In genomic region chr9:121038396-121038795, GRCm38 (mm10) we compare ENCODE assay signal across 22 mouse cellular contexts.
DNase-seq lines count a peak whose midpoint lies in the region; ATAC-seq and TF ChIP-seq lines count a peak whose summit lies in the region.
"Had no signal": no experiment of that assay in that cellular context is flagged by ENCODE, and none has a peak within 500 bp of the region (broad histone marks: within the 10 kb centered on the region; RNA-seq: fewer than 3 reads in every experiment).

No protein-coding gene starts in this region.

- TF ChIP-seq CTCF in forebrain, postnatal 0 days (IDR thresholded peaks at IDR 0.05; ENCODE audit: low read depth) = no peak

- no peak for DNase-seq in forebrain, embryonic 10.5 days (ENCODE audit: extremely low spot score, low spot score)
- no peak for DNase-seq in forebrain, postnatal 0 days
- no peak for DNase-seq in hindbrain, embryonic 14.5 days (ENCODE audit: low spot score)
- no peak for DNase-seq in midbrain, embryonic 14.5 days
- no peak for DNase-seq in B cell, adult 2 months
- DNase-seq: adrenal gland, postnatal 10 days; cerebellum, postnatal 10 days; gastrocnemius, adult 2 months; heart, adult 18-20 months; heart, postnatal 4 days; right cerebral cortex, postnatal 4 days had no signal

- H3K36me3 ChIP-seq in forebrain, embryonic 10.5 days (replicated peaks) = no peaks in the 10 kb centered on the region
- no peaks in the 10 kb centered on the region for H3K36me3 ChIP-seq in forebrain, postnatal 0 days (ENCODE audit: insufficient read depth)
- no peaks in the 10 kb centered on the region for H3K36me3 ChIP-seq in embryonic facial prominence, embryonic 12.5 days
- H3K36me3 ChIP-seq in hindbrain, embryonic 14.5 days (replicated peaks; ENCODE audit: control insufficient read depth, insufficient read depth) = no peaks in the 10 kb centered on the region
- H3K36me3 ChIP-seq in midbrain, embryonic 14.5 days (ENCODE audit: control insufficient read depth, insufficient read depth, low read length) = no peaks in the 10 kb centered on the region
- no peaks in the 10 kb centered on the region for H3K36me3 ChIP-seq in intestine, embryonic 15.5 days
- H3K36me3 ChIP-seq: heart, embryonic 15.5 days; kidney, embryonic 15.5 days; limb, embryonic 15.5 days had no signal

- no peaks in the 10 kb centered on the region for H3K9me3 ChIP-seq in forebrain, embryonic 10.5 days
- H3K9me3 ChIP-seq in forebrain, postnatal 0 days (ENCODE audit: low read length) = no peaks in the 10 kb centered on the region
- H3K9me3 ChIP-seq in embryonic facial prominence, embryonic 12.5 days = no peaks in the 10 kb centered on the region
- H3K9me3 ChIP-seq in hindbrain, embryonic 14.5 days (ENCODE audit: control insufficient read depth, low read length) = no peaks in the 10 kb centered on the region
- H3K9me3 ChIP-seq in midbrain, embryonic 14.5 days (ENCODE audit: control insufficient read depth, low read length) = no peaks in the 10 kb centered on the region
- H3K9me3 ChIP-seq in intestine, embryonic 15.5 days = no peaks in the 10 kb centered on the region
- H3K9me3 ChIP-seq: heart, embryonic 15.5 days; kidney, embryonic 15.5 days; limb, embryonic 15.5 days had no signal

- peaks cover 38% of the 10 kb centered on the region for H3K4me1 ChIP-seq in forebrain, embryonic 10.5 days
- H3K4me1 ChIP-seq in forebrain, postnatal 0 days (ENCODE audit: insufficient read depth) = no peaks in the 10 kb centered on the region; the same call in 1 of the 2 replicates
- peaks cover 25% of the 10 kb centered on the region for H3K4me1 ChIP-seq in embryonic facial prominence, embryonic 12.5 days
- peaks cover 34% of the 10 kb centered on the region for H3K4me1 ChIP-seq in hindbrain, embryonic 14.5 days (replicated peaks; ENCODE audit: control insufficient read depth, insufficient read depth, low read length)
- H3K4me1 ChIP-seq in midbrain, embryonic 14.5 days (ENCODE audit: control insufficient read depth, insufficient read depth, low read length) = peaks cover 42% of the 10 kb centered on the region
- H3K4me1 ChIP-seq in intestine, embryonic 15.5 days (replicated peaks) = no peaks in the 10 kb centered on the region
- H3K4me1 ChIP-seq: heart, embryonic 15.5 days; kidney, embryonic 15.5 days had no signal

- no peak overlapping the region for H3K4me2 ChIP-seq in forebrain, postnatal 0 days (ENCODE audit: low read depth)
- no peak overlapping the region for H3K4me2 ChIP-seq in embryonic facial prominence, embryonic 12.5 days (replicated peaks)
- no peak overlapping the region for H3K4me2 ChIP-seq in hindbrain, embryonic 14.5 days (replicated peaks)
- H3K4me2 ChIP-seq in midbrain, embryonic 14.5 days (ENCODE audit: low read length) = no peak overlapping the region
- H3K4me2 ChIP-seq in intestine, embryonic 15.5 days (replicated peaks) = no peak overlapping the region
- H3K4me2 ChIP-seq: heart, embryonic 15.5 days; kidney, embryonic 15.5 days; limb, embryonic 15.5 days had no signal

- no peak overlapping the region for H3K4me3 ChIP-seq in forebrain, embryonic 10.5 days
- H3K4me3 ChIP-seq in forebrain, postnatal 0 days (ENCODE audit: low read depth, low read length) = no peak overlapping the region
- no peak overlapping the region for H3K4me3 ChIP-seq in embryonic facial prominence, embryonic 12.5 days
- no peak overlapping the region for H3K4me3 ChIP-seq in hindbrain, embryonic 14.5 days (replicated peaks; ENCODE audit: low read length)
- H3K4me3 ChIP-seq in midbrain, embryonic 14.5 days (replicated peaks; ENCODE audit: low read depth, low read length) = no peak overlapping the region
- no peak overlapping the region for H3K4me3 ChIP-seq in intestine, embryonic 15.5 days (replicated peaks)
- H3K4me3 ChIP-seq: gastrocnemius, adult 2 months; heart, embryonic 15.5 days; kidney, embryonic 15.5 days; limb, embryonic 15.5 days had no signal

- H3K27ac ChIP-seq in forebrain, embryonic 10.5 days = 0 out of 2 replicates have a peak overlapping the region, but pooled peaks have one; percentile 27
- no peak overlapping the region for H3K27ac ChIP-seq in forebrain, postnatal 0 days (ENCODE audit: low read depth, low read length)
- H3K27ac ChIP-seq in embryonic facial prominence, embryonic 12.5 days = peak overlapping the region; percentile 55
- peak overlapping the region; percentile 82 for H3K27ac ChIP-seq in hindbrain, embryonic 14.5 days
- peak overlapping the region; percentile 76 for H3K27ac ChIP-seq in midbrain, embryonic 14.5 days (replicated peaks; ENCODE audit: low read depth, low read length)
- no peak overlapping the region for H3K27ac ChIP-seq in intestine, embryonic 15.5 days
- H3K27ac ChIP-seq: gastrocnemius, adult 2 months; heart, embryonic 15.5 days; kidney, embryonic 15.5 days; limb, embryonic 15.5 days; stomach, postnatal 0 days had no signal

- WGBS in forebrain, embryonic 10.5 days = 73% methylated on average over 4 of the region's 4 CpGs
- WGBS in forebrain, postnatal 0 days = 41% methylated on average over 4 of the region's 4 CpGs
- 51% methylated on average over 4 of the region's 4 CpGs for WGBS in embryonic facial prominence, embryonic 12.5 days
- WGBS in hindbrain, embryonic 14.5 days = 40% methylated on average over 4 of the region's 4 CpGs
- WGBS in midbrain, embryonic 14.5 days = 32% methylated on average over 4 of the region's 4 CpGs
- 74% methylated on average over 4 of the region's 4 CpGs for WGBS in intestine, embryonic 15.5 days

- no peak overlapping the region for H3K9ac ChIP-seq in forebrain, postnatal 0 days
- no peak overlapping the region for H3K9ac ChIP-seq in embryonic facial prominence, embryonic 12.5 days
- H3K9ac ChIP-seq in hindbrain, embryonic 14.5 days = no peak overlapping the region
- no peak overlapping the region for H3K9ac ChIP-seq in midbrain, embryonic 14.5 days (replicated peaks; ENCODE audit: low read length)
- H3K9ac ChIP-seq in intestine, embryonic 15.5 days = no peak overlapping the region
- H3K9ac ChIP-seq: heart, embryonic 15.5 days; kidney, embryonic 15.5 days; limb, embryonic 15.5 days had no signal

- no peak for ATAC-seq in forebrain, postnatal 0 days
- no peak for ATAC-seq in embryonic facial prominence, embryonic 12.5 days (ENCODE audit: insufficient number of reproducible peaks, insufficient read depth, low FRiP score, low TSS enrichment)
- ATAC-seq in hindbrain, embryonic 14.5 days (ENCODE audit: low FRiP score) = no peak
- ATAC-seq in midbrain, embryonic 14.5 days (ENCODE audit: low FRiP score, low TSS enrichment) = no peak
- ATAC-seq in granulocyte monocyte progenitor cell, adult 5-6 weeks (replicated peaks; ENCODE audit: poor library complexity, severe bottlenecking) = no peak
- no peak for ATAC-seq in intestine, embryonic 15.5 days
- ATAC-seq: CD4-positive, CD25-positive, alpha-beta regulatory T cell, adult 4 months; intestine, postnatal 0 days; lung, postnatal 0 days; Patski had no signal

- no peaks in the 10 kb centered on the region for H3K27me3 ChIP-seq in forebrain, embryonic 10.5 days (ENCODE audit: poor library complexity, severe bottlenecking)
- H3K27me3 ChIP-seq in forebrain, postnatal 0 days (ENCODE audit: insufficient read depth, low read length) = no peaks in the 10 kb centered on the region
- H3K27me3 ChIP-seq in embryonic facial prominence, embryonic 12.5 days = no peaks in the 10 kb centered on the region
- no peaks in the 10 kb centered on the region for H3K27me3 ChIP-seq in hindbrain, embryonic 14.5 days (ENCODE audit: control insufficient read depth, insufficient read depth, low read length)
- H3K27me3 ChIP-seq in midbrain, embryonic 14.5 days (ENCODE audit: control insufficient read depth, insufficient read depth, low read length) = no peaks in the 10 kb centered on the region
- H3K27me3 ChIP-seq in intestine, embryonic 15.5 days (replicated peaks) = no peaks in the 10 kb centered on the region
- H3K27me3 ChIP-seq: heart, embryonic 15.5 days; kidney, embryonic 15.5 days; limb, embryonic 15.5 days; Patski had no signal

Comparison
In these comparisons a context has a peak if more than half of its experiments do, and no peak if none do; other contexts are left out.
1. H3K27ac ChIP-seq: peak in forebrain, embryonic 10.5 days (single experiment), embryonic facial prominence, embryonic 12.5 days (single experiment), hindbrain, embryonic 14.5 days (single experiment) and midbrain, embryonic 14.5 days (single experiment); none in forebrain, postnatal 0 days (single experiment) and intestine, embryonic 15.5 days (single experiment).